Mouse (Mus musculus): ENCODE measurements around the gene Strc.
"Not testable (repeated sequence)": the region's sequence is repeated elsewhere in the genome, so short reads cannot be mapped to it uniquely, and the experiment has no call there.

Strc gene

DNA sequence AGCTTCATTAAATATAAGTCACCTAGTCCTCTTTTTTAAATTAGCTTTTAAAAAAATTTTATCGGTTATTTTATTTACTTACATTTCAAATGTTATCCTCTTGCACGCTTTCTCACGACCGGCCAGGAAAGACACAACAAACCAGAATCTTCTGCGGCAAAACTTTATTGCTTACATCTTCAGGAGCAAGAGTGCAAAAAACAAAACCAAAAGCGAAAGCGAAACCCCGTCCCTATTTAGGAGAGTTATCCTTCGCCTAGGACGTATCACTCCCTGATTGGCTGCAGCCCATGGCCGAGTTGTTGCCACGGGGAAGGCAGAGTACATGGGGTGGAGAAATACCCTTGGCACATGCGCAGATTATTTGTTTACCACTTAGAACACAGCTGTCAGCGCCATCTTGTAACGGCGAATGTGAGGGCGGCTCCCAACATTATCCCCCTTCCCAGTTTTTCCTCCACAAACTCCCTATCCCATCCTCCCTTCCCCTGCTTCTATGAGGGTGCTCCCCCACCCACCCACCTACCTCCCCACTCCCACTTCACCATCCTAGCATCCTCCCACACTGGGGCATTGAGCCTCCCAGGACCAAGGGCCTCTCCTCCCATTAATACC is at the start of gene Strc:
TSS of gene Strc (minus strand) at position 208 of the 615 bp plus-strand sequence.
- not testable (repeated sequence) for DNase-seq (ENCODE audit: low spot score in 2 of 2)

DNA sequence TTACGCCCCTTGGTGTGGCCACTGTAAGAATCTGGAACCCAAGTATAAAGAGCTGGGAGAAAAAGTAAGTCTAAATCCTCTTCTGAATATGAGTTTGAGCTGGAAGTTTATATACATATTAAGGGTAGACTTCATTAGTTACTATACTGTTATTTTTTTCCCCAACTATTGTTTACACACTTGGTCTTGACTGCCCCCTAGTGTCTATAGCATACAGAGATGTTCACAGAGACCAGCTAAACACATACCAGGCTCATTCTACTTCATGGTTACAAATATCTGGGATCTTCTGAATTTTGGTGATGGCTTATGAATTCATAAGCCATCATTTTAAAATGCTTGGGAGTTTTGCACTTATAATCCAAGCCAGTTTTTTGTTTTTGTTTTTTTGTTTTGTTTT is 47.9 kb upstream of the Strc start:
- no peak for DNase-seq (ENCODE audit: low spot score in 2 of 2)

DNA sequence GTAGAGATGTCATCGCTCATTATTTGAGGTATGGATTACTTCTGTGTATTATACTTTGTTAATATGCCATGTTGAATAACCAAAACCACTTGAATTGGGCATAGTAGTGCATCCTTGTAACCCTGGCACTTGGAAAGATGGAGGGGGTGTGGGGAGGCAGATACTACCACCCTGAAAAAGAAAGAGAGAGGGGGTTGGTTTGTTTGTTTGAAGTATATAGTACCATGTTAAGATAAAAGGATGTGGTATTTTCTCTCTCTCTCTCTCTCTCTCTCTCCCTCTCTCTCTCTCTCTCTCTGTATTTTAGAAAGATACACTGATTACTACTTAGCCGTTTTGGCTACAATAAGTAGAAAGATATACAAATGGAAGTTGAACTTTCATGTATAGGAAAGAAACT is 38.9 kb upstream of the Strc start:
- DNase-seq (ENCODE audit: low spot score in 2 of 2), result no peak

DNA sequence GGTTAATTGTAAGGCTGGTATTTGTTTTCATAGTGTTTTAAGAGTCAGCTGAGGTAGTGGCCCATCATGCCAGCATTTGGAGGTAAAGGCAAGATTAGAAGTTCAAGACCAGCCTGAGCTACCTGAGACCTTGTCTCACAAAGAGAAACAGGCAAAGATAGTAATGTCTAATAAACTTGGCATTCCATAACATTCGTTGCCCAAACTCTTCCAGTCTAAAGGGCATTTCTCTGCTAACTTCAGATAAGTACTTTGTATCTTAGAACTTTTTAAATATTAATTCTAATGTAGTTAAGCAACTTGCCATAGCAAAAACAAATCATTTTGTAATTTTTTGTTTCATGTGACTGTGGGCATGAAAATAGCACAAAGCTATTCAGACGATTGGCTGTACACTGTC is 36.2 kb upstream of the Strc start:
- DNase-seq (ENCODE audit: low spot score in 2 of 2), result no peak

DNA sequence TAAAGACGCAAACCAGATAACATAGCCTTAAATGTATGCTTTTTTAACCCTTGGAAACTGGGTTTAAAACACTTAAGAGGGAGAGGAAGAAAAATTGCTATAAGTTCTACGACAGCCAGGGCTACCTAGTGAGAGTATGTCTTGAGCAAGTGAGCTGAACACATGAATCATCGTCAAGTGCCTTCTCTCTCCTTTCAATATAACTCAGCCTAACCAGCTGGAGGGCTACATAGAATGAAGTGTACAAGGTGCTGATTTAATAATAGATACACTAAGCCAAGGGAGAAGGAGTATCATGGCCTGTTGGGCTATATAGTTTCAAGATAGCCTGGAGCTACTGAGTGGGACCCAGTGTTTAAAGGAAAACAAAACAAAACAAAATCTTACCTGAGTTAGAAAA is 31.5 kb upstream of the Strc start:
- DNase-seq (ENCODE audit: low spot score in 2 of 2), result no peak

DNA sequence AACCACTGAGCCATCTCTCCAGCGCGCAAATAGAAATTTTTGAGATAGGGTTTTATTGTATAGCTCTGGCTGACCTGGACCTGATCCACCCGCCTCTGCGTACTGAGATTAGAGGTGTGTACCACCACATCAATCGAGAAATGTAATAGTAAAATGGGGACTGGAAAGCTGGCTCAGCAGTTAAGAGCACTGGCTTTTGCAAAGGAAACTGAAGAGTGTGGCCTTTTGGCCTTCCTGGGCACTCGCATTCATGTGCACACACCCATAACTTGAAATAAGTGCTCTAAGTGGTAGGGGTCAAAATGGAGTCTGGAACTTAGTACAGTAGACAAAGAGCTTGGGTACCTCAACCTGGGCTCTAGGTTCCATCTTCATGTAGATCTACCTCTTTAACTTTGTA is 29.4 kb upstream of the Strc start:
- no peak for DNase-seq (ENCODE audit: low spot score in 2 of 2)

DNA sequence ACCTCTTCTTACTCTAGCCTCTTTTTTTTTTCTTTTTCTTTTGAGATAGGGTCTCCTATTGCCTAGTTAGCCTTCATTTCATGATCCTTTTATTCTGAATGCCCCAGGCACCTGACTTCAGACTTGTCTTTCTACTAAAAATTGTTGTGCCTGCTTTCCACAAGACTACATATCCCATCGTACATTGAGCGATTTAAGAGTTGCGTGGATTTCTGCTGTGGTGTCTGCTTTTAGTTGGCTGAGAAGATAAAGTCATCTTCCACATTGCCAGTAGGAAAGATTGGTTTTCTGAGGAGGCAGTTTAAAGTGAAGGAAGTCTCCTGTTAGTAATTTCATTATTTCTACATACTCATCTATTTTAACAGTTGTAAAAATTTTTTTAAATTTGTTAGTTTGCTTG is 28.6 kb upstream of the Strc start:
- peak in 1 of 2 experiments; percentile 29 for DNase-seq (ENCODE audit: low spot score in 2 of 2)

DNA sequence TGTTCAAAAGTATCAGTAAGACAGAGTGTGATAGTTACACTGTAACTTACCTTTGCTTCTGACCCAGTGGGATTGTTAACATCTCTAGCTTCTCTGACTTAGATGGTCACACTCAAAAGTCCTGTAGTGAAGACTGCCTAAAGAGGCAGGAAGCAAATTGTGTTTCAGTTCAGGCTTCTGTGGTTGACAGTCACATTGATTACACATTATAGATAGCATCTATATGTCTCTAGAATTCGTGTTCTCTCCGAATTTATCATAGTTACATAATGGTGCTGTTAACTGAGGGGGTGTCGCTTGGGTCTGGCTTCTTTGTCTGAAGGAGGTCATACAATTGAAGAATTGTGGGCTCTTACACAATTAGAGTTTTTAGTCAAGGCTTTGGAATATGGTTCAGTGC is 28.1 kb upstream of the Strc start:
- DNase-seq (ENCODE audit: low spot score in 2 of 2), result no peak

DNA sequence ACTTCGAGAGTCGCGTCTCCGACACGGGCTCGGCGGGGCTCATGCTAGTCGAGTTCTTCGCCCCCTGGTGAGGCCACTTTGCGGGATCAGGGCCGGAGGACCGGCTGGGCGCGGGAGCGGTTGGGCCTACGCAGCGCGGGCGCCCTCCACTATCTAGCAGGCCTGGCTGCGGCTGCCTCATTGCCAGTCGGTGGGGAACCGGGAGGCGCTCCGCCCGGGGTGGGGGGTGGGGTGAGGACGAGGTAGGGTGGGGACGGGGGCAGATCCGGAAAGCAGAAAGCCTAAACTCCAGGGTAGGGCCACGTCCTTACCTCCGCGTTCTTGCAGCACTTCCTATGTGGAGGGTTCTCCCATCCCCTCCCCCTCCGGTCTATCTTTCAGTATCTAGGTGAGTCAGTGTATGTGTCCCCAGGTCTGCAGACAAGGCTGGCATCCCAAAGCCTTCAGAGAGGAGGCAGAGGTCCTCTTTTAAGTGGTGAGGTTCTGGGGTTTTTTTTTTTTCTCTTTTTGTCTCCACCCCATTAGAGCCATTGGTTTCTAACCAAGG is 27.2 kb upstream of the Strc start:
- DNase-seq (ENCODE audit: low spot score in 2 of 2), result no peak

DNA sequence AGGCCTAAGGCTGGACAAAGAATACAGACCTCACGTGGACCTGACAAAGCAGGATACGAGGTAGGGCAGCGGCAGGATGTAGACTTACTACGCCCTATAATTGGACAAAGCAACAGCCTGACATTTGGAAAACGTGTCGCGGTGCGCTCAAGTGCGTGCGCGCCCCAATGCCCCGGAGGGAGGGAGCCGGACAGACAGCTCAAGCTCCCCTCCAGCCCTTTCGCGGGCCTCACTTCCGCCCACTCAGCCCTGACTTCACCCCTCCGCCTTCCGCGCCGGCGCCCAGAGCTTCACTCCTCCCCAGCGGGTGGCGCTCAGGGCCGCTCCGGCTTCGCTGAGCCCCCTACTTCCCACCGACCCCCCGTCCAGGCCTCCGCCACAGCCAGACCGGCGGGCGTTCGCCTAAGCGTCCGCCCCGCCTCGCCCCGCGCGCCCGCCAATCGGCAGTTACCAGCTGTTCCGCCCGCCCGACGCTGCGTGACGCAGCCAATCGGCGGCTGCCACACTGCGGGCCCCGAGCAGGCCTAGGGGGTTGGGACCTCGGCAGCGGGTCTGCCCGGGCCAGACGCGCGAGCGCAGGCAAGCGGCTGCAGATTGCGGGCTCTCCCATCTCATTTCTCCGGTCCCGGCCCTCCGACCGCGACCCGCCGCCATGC is 26.5 kb upstream of the Strc start, which contains the start of the genes Pdia3 and Catsper2:
TSS of gene Pdia3 (plus strand) at position 389 of the 656 bp plus-strand sequence.
TSS of gene Catsper2 (minus strand) at position 406 of the 656 bp plus-strand sequence.
- DNase-seq (ENCODE audit: low spot score in 2 of 2), result peak; percentile 96 to 97

DNA sequence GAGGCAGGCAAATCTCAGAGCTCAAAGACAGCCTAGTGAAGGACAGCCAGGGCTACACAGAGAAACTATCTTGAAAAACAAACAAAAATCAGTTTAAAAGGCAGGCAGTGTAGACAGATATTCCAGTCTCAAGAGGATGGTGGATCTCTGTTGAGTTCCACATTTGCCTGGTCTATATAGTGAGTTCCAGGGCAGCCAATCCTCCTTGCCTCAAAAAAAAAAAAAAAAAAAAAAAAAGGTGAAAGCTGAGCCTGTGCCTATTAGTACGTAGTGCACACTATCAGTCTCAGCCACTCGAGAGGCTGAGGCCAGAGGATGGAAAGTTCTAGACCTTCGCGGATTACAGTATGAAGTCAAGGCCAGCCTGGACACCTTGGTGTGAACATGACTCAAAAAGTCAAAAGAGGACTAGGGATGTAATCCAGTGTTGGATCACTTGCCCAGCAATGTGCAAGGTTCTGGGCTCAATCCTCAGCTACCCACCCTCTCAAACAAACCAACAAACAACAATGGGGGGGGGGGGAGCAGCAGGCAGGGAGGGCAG is 25.9 kb upstream of the Strc start:
- DNase-seq (ENCODE audit: low spot score in 2 of 2), result no peak

DNA sequence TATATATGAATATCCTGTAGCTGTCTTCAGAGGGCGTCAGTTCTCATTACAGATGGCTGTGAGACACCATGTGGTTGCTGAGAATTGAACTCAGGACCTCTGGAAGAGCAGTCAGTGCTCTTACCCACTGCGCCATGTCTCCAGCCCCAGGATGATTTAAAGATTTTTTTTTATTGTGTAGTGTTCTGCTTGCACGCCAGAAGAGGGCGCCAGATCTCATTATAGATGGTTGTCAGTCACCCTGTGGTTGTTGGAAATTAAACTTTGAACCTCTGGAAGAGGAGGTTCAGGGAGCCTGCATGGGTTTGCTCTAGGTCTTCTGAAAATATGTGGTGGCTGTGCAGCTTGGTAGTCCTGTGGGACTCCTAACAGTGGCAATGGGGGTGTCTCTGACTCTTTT is 21.2 kb upstream of the Strc start:
- DNase-seq (ENCODE audit: low spot score in 2 of 2), result no peak

DNA sequence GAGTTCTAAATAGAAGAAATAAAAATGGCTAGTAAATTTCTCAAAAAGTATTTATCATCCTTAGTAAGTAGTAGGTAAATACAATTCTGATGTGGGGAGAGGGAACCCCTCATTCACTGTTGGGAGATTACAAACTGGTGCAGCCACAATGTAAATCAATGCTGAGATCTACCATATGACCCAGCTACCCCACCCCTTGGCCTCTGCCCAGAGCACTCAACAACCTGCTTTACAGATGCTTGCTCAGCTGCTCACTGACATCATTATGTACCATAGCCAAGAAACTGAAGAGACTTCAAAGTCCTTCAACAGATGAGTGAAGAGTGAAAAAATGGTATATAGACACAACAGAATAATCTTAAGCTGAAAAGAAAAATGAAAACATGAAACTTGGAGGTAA is 16.3 kb upstream of the Strc start:
- DNase-seq (ENCODE audit: low spot score in 2 of 2), result no peak

DNA sequence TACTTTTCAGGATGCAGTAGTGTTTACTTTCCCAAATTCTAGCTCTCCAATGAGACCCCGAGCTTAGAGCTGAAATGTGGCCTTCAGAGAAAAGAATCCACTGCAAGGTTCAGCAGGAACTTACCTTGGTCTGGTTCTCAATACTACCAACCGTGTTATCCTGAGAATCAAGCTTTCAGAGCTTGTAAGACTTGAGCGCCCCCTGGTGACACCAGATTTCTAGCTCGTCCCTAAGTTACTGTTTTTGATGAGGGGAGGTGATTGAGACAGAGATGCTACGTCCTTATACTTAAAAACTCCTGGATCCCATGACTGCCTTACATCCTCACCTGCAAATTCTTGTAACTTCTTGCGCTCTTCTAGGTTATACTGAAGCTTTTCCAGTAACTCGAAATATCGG is 9.7 kb upstream of the Strc start:
- DNase-seq (ENCODE audit: low spot score in 2 of 2), result peak; percentile 89 to 91

DNA sequence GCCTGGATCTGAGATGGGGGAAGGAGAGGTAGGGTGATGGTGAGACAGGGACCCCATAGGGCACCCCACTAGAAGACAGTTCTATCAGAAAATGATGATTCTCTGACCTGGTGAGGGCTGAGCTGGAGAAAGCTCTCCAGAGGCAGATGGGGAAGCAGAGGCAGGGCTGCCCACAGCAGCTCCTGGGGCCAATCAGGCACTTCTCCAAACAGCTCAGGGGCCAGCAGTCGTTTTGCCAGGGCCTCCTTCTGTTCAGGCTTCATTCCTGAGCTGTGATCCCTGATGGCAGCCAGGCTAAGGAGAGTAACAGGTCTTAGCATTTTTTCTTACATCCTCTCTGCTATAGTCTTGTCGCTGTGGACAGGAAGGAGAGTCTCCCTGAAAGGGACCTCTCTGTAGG is 12.2 kb downstream of the Strc start:
- DNase-seq (ENCODE audit: low spot score in 2 of 2), result no peak

DNA sequence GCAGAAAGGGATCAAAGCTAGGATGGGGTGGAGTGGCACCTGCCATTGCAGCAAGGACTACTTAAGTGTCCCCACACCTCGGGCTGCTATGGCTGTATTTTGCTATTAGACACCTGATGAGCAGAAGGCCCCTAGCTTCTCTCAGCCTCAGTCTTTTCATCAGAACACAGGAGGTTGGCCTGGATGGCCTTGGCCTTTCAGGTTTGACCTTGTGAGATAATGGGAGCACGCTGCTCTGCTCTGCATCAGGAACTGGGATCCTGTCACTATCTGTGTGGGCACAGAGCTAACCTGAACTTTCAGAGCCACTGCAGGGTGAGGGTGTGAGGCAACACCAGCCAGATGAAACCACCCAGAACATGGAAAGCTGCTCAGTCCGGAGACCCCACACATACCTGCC is 14.7 kb downstream of the Strc start:
- no peak for DNase-seq (ENCODE audit: low spot score in 2 of 2)

DNA sequence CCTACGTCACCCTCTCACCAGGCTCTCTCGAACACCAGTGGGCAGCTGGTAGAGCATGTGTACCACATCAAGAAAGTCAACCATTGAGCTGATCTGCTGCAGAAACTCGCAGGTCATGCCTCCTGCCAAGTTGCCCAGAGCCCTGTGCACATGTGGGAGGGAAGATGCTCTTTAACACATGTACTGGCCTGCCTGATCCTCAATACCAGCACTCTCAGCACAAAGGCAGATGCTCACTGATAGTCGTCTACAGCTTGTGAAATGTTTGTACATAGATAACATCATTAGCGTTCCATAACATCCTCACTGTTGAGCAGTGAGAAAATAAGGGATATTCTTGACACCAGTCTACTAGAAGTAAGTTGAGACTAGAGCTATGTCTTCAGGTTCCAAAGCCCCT is 16.0 kb downstream of the Strc start:
- DNase-seq (ENCODE audit: low spot score in 2 of 2), result no peak

DNA sequence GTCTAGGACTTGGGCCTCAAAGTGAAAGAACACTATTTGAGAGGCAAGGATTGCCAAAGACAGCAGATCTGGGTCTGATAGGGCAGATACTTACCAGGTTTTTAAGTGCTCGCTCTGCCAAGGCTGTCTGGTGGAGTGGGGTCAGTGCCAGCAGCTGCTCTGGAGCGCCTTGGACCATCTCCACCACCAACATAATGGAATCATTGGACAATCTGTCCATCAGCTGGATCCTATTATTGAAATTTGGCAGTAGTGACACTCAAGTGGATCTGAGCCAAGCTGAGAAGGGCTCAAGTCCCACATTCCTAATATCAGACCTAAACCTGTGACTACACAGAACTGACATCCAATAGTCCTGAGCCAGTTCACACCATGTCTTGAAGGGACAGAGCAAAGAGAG is 18.1 kb downstream of the Strc start:
- DNase-seq (ENCODE audit: low spot score in 2 of 2), result no peak

DNA sequence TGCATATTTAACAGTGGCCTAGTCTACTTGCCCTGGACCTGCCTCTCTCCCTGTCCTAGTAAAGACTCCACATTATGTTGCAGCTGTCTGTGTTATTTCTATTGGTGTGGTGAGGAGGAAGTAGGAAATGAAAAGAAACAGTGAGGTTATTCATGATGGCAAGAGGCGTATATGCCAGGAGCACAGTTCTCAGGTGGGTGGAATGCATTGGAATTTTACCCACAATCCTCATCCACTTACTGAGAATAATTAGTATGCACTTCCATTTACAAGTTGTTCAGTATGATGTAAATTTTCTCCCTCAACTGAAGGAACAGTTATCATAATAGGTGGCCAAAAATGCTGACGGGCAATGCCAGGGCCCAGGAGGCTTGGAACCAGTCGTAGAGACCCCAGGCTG is 23.3 kb downstream of the Strc start:
- DNase-seq (ENCODE audit: low spot score in 2 of 2), result no peak

DNA sequence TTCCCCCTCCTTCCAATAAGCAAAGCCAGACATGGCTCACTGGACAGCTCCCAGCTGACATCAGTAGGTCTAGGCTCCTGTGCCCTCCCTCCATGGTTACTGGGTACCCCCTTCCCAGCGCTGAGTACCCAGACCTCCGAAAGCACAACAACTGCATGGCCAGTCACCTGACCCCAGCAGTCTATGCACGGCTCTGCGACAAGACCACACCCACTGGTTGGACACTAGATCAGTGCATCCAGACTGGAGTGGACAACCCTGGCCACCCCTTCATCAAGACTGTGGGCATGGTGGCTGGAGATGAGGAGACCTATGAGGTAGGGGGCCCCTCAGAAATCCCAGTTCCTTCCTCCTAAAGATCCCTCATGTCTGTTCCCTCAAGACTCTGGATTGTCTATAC is 27.5 kb downstream of the Strc start:
- no peak for DNase-seq (ENCODE audit: low spot score in 2 of 2)

DNA sequence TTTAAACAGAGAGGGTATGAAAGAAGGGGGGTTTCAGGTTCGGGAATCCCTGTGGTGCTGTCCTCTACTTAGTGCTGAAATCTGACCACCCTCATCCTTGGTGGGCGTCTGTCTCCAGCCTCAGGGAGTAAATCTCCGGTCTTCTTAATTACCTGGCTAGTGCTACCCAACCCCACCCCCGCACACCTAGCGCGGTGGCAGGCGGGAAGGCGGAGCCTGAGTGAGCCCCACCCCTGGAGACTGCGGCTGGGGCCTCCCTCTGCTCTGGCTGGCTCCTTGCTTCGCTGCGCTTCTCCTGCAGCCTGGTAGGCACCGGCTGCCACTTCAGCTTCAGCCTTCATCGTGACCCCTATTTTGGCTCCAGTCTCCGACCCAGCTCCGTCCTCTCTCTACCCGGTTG is 28.6 kb downstream of the Strc start:
- DNase-seq (ENCODE audit: low spot score in 2 of 2), result peak; percentile 85 to 89

DNA sequence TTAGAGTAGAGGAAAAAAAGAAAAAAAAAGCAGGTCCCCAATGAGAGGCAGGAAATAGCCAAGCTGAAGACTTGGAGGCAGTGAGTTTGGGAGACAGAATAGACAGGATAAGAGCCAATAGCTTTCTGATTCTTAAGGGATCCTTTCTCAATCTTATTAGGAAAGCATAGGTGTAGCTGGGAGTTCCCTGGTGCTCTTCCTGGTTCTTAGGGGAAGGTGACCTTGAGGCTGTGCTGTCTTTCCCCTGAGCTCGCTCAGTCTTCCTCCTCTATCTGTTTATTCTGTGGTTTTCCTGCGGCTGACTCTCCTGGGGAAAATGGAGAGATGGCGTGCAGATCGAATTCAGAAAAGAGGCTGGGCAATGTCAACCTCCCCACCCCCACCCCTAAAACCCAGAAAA is 29.0 kb downstream of the Strc start:
- no peak for DNase-seq (ENCODE audit: low spot score in 2 of 2)

DNA sequence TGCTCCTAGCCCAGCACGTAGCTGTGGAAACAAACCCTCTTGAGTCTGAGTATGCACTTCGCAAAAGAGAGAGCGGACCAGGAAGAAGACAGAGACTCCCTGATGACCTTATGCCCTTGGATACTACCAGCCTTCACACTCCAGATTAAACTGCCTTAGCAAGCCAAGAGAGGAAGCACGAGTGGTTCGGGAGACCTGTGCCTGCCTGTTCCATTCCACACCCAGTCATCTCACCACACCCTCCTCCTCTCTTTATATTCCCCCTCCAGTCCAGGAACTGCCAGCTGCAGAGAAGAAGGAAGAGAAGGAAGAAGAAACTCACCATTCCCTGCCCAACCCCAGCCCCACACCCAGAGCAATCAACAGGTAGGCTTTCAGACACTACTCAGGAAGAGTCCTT is 29.5 kb downstream of the Strc start, which contains the start of gene Ckmt1:
TSS of gene Ckmt1 (plus strand) at position 221 of the 400 bp plus-strand sequence.
- no peak for DNase-seq (ENCODE audit: low spot score in 2 of 2)

All from frontal cortex, postnatal 36 days (tissue).